Mouse (Mus musculus) kidney, postnatal 36 days (tissue): ENCODE data around the gene Cd82.

ENCODE experiments used
- DNase-seq, 2 experiments: peaks; one replicate each; pipeline ENCODE4 v3.0.0; 2021 to 2022; ENCODE audit warnings: mixed read lengths in 2 of 2

Gene Cd82

GRCm38 (mm10) chr2:93462760-93463159 is at the start of gene Cd82:
TSS of gene Cd82 (minus strand) at chr2:93463140.
- DNase-seq, result peak; percentile 75

- DNase-seq, result no peak
Measured at GRCm38 (mm10) chr2:93512130-93512529, 49.2 kb upstream of the Cd82 start.

GRCm38 (mm10) chr2:93510839-93511238 is 47.9 kb upstream of the Cd82 start:
- DNase-seq, result no peak

GRCm38 (mm10) chr2:93509777-93510750 is 47.1 kb upstream of the Cd82 start:
- DNase-seq, result no peak

- DNase-seq, result no peak
Measured at GRCm38 (mm10) chr2:93505091-93505490, 42.2 kb upstream of the Cd82 start.

GRCm38 (mm10) chr2:93503353-93503752 is 40.4 kb upstream of the Cd82 start:
- no peak for DNase-seq

- DNase-seq, result no peak
Measured at GRCm38 (mm10) chr2:93501303-93501702, 38.4 kb upstream of the Cd82 start.

- no peak for DNase-seq
Measured at GRCm38 (mm10) chr2:93497221-93497620, 34.3 kb upstream of the Cd82 start.

- DNase-seq, result no peak
Measured at GRCm38 (mm10) chr2:93495170-93495569, 32.2 kb upstream of the Cd82 start.

GRCm38 (mm10) chr2:93493541-93493940 is 30.6 kb upstream of the Cd82 start:
- no peak for DNase-seq

GRCm38 (mm10) chr2:93490516-93490915 is 27.6 kb upstream of the Cd82 start:
- no peak for DNase-seq

- DNase-seq, result no peak
Measured at GRCm38 (mm10) chr2:93488911-93489587, 26.1 kb upstream of the Cd82 start.

- no peak for DNase-seq
Measured at GRCm38 (mm10) chr2:93485459-93485858, 22.5 kb upstream of the Cd82 start.

GRCm38 (mm10) chr2:93482036-93482644 is 19.2 kb upstream of the Cd82 start:
- DNase-seq, result no peak

GRCm38 (mm10) chr2:93478744-93479143 is 15.8 kb upstream of the Cd82 start:
- DNase-seq, result no peak

- peak; percentile 50 to 84 for DNase-seq
Measured at GRCm38 (mm10) chr2:93477519-93477918, 14.6 kb upstream of the Cd82 start.

- no peak for DNase-seq
Measured at GRCm38 (mm10) chr2:93476487-93476886, 13.5 kb upstream of the Cd82 start.

GRCm38 (mm10) chr2:93475040-93475439 is 12.1 kb upstream of the Cd82 start:
- DNase-seq, result peak; percentile 91 to 94

GRCm38 (mm10) chr2:93473915-93474314 is 11.0 kb upstream of the Cd82 start:
- DNase-seq, result no peak

- DNase-seq, result peak; percentile 82 to 90
Measured at GRCm38 (mm10) chr2:93470849-93471576, 8.1 kb upstream of the Cd82 start.

GRCm38 (mm10) chr2:93470127-93470526 is 7.2 kb upstream of the Cd82 start:
- peak; percentile 82 to 84 for DNase-seq

- peak in 1 of 2 experiments; percentile 67 for DNase-seq
Measured at GRCm38 (mm10) chr2:93469118-93469517, 6.2 kb upstream of the Cd82 start.

- no peak for DNase-seq
Measured at GRCm38 (mm10) chr2:93466314-93466713, 3.4 kb upstream of the Cd82 start.
